Mouse (Mus musculus): Measurements from ENCODE around the gene Pla2g7. TPM values are rescaled to one million over a fixed set of nuclear protein-coding genes. Genes with fewer than 3 reads are reported as not detected.

Pla2g7 gene
- polyA plus RNA-seq, 1 experiment from 2014 or later: 12.0 TPM

- no peaks in the 10 kb centered on the region for H3K36me3 ChIP-seq
- no peak overlapping the region for H3K4me3 ChIP-seq (replicated peaks)
- 78% methylated on average over 2 of the region's 2 CpGs for WGBS
- no peak overlapping the region for H3K27ac ChIP-seq
- H3K27me3 ChIP-seq (replicated peaks): no peaks in the 10 kb centered on the region
- no peaks in the 10 kb centered on the region for H3K9me3 ChIP-seq
- H3K4me1 ChIP-seq: no peaks in the 10 kb centered on the region; the same call in 1 of the 2 replicates
- no peak overlapping the region for H3K9ac ChIP-seq
- no peak for ATAC-seq (ENCODE audit: insufficient read depth, low FRiP score, low read depth)
- no peak overlapping the region for H3K4me2 ChIP-seq
Measured at GRCm38 (mm10) chr17:43587278-43587677, 19.4 kb downstream of the Pla2g7 start.

- Histone ChIP-seq H3K36me3 (no peaks in the 10 kb centered on the region), H3K9me3 (no peaks in the 10 kb centered on the region), H3K9ac (no peak overlapping the region), H3K27me3 (replicated peaks) (no peaks in the 10 kb centered on the region), H3K4me3 (replicated peaks) (no peak overlapping the region), H3K27ac (no peak overlapping the region), H3K4me1 (no peaks in the 10 kb centered on the region), H3K4me2 (no peak overlapping the region)
- no peak for ATAC-seq (ENCODE audit: insufficient read depth, low FRiP score, low read depth)
- WGBS: 83% methylated on average over 6 of the region's 6 CpGs
Measured at GRCm38 (mm10) chr17:43589750-43590149, 21.9 kb downstream of the Pla2g7 start.

GRCm38 (mm10) chr17:43590531-43590930, 22.6 kb downstream of the Pla2g7 start:
- H3K36me3 ChIP-seq: no peaks in the 10 kb centered on the region
- no peaks in the 10 kb centered on the region for H3K4me1 ChIP-seq
- H3K9ac ChIP-seq: no peak overlapping the region
- no peak overlapping the region for H3K4me2 ChIP-seq
- ATAC-seq (ENCODE audit: insufficient read depth, low FRiP score, low read depth): no peak
- no peak overlapping the region for H3K4me3 ChIP-seq (replicated peaks)
- no peak overlapping the region for H3K27ac ChIP-seq
- no peaks in the 10 kb centered on the region for H3K27me3 ChIP-seq (replicated peaks)
- WGBS: 89% methylated on average over 5 of the region's 5 CpGs
- H3K9me3 ChIP-seq: no peaks in the 10 kb centered on the region

- 74% methylated on average over 21 of the region's 21 CpGs for WGBS
- H3K9me3 ChIP-seq: no peaks in the 10 kb centered on the region
- no peaks in the 10 kb centered on the region for H3K4me1 ChIP-seq
Measured at GRCm38 (mm10) chr17:43592296-43593291, 24.7 kb downstream of the Pla2g7 start.

GRCm38 (mm10) chr17:43597742-43598141, 29.8 kb downstream of the Pla2g7 start:
- WGBS: 100% methylated on average over 2 of the region's 2 CpGs
- Histone ChIP-seq H3K4me2 (no peak overlapping the region), H3K27me3 (replicated peaks) (no peaks in the 10 kb centered on the region), H3K9ac (no peak overlapping the region), H3K27ac (no peak overlapping the region), H3K36me3 (no peaks in the 10 kb centered on the region), H3K4me1 (no peaks in the 10 kb centered on the region), H3K4me3 (replicated peaks) (no peak overlapping the region), H3K9me3 (no peaks in the 10 kb centered on the region)
- ATAC-seq (ENCODE audit: insufficient read depth, low FRiP score, low read depth): no peak

More at GRCm38 (mm10) chr17:43592296-43593291, 24.7 kb downstream of the Pla2g7 start:
- ATAC-seq (ENCODE audit: insufficient read depth, low FRiP score, low read depth): no peak
- Histone ChIP-seq H3K4me3 (replicated peaks) (no peak overlapping the region), H3K27me3 (replicated peaks) (no peaks in the 10 kb centered on the region), H3K9ac (no peak overlapping the region), H3K36me3 (no peaks in the 10 kb centered on the region), H3K4me2 (no peak overlapping the region), H3K27ac (no peak overlapping the region)

GRCm38 (mm10) chr17:43598706-43599105, 30.8 kb downstream of the Pla2g7 start:
- Histone ChIP-seq H3K4me3 (replicated peaks) (no peak overlapping the region), H3K27me3 (replicated peaks) (no peaks in the 10 kb centered on the region), H3K4me1 (no peaks in the 10 kb centered on the region), H3K27ac (no peak overlapping the region), H3K9me3 (no peaks in the 10 kb centered on the region), H3K36me3 (no peaks in the 10 kb centered on the region), H3K9ac (no peak overlapping the region), H3K4me2 (no peak overlapping the region)
- WGBS: 49% methylated on average over 4 of the region's 4 CpGs
- no peak for ATAC-seq (ENCODE audit: insufficient read depth, low FRiP score, low read depth)

- H3K4me2 ChIP-seq: no peak overlapping the region
- no peak overlapping the region for H3K27ac ChIP-seq
- ATAC-seq (ENCODE audit: insufficient read depth, low FRiP score, low read depth): no peak
- no peaks in the 10 kb centered on the region for H3K9me3 ChIP-seq
- no peaks in the 10 kb centered on the region for H3K36me3 ChIP-seq
- H3K27me3 ChIP-seq (replicated peaks): no peaks in the 10 kb centered on the region
- H3K4me3 ChIP-seq (replicated peaks): no peak overlapping the region
- 12% methylated on average over 3 of the region's 3 CpGs for WGBS
- H3K9ac ChIP-seq: no peak overlapping the region
- no peaks in the 10 kb centered on the region for H3K4me1 ChIP-seq
Measured at GRCm38 (mm10) chr17:43606704-43607103, 38.8 kb downstream of the Pla2g7 start.

- WGBS: 18% methylated on average over 7 of the region's 7 CpGs
- H3K9ac ChIP-seq: no peak overlapping the region
- H3K27me3 ChIP-seq (replicated peaks): no peaks in the 10 kb centered on the region
- H3K4me2 ChIP-seq: no peak overlapping the region
- no peak for ATAC-seq (ENCODE audit: insufficient read depth, low FRiP score, low read depth)
- H3K27ac ChIP-seq: no peak overlapping the region
- no peaks in the 10 kb centered on the region for H3K9me3 ChIP-seq
- H3K4me1 ChIP-seq: no peaks in the 10 kb centered on the region
- no peak overlapping the region for H3K4me3 ChIP-seq (replicated peaks)
- H3K36me3 ChIP-seq: no peaks in the 10 kb centered on the region
Measured at GRCm38 (mm10) chr17:43611586-43611985, 43.7 kb downstream of the Pla2g7 start.

- H3K4me2 ChIP-seq: no peak overlapping the region
- no peak for ATAC-seq (ENCODE audit: insufficient read depth, low FRiP score, low read depth)
- WGBS: 49% methylated on average over 3 of the region's 3 CpGs
Measured at GRCm38 (mm10) chr17:43612221-43612620, 44.3 kb downstream of the Pla2g7 start.

GRCm38 (mm10) chr17:43619156-43619555, 51.3 kb downstream of the Pla2g7 start:
- Histone ChIP-seq H3K9me3 (no peaks in the 10 kb centered on the region), H3K4me1 (no peaks in the 10 kb centered on the region), H3K9ac (no peak overlapping the region), H3K27me3 (replicated peaks) (no peaks in the 10 kb centered on the region), H3K27ac (no peak overlapping the region), H3K4me2 (no peak overlapping the region), H3K4me3 (replicated peaks) (no peak overlapping the region), H3K36me3 (no peaks in the 10 kb centered on the region)
- 78% methylated on average over 9 of the region's 9 CpGs for WGBS
- ATAC-seq (ENCODE audit: insufficient read depth, low FRiP score, low read depth): no peak

More at GRCm38 (mm10) chr17:43612221-43612620, 44.3 kb downstream of the Pla2g7 start:
- Histone ChIP-seq H3K4me3 (replicated peaks) (no peak overlapping the region), H3K9me3 (no peaks in the 10 kb centered on the region), H3K27ac (no peak overlapping the region), H3K4me1 (no peaks in the 10 kb centered on the region), H3K36me3 (no peaks in the 10 kb centered on the region), H3K27me3 (replicated peaks) (no peaks in the 10 kb centered on the region), H3K9ac (no peak overlapping the region)

GRCm38 (mm10) chr17:43622076-43622475, 54.2 kb downstream of the Pla2g7 start:
- H3K27me3 ChIP-seq (replicated peaks): no peaks in the 10 kb centered on the region
- no peak overlapping the region for H3K4me2 ChIP-seq
- H3K4me1 ChIP-seq: no peaks in the 10 kb centered on the region
- H3K36me3 ChIP-seq: no peaks in the 10 kb centered on the region
- no peak overlapping the region for H3K27ac ChIP-seq
- WGBS: 84% methylated on average over 10 of the region's 10 CpGs
- H3K9me3 ChIP-seq: no peaks in the 10 kb centered on the region
- H3K9ac ChIP-seq: no peak overlapping the region
- H3K4me3 ChIP-seq (replicated peaks): no peak overlapping the region
- ATAC-seq (ENCODE audit: insufficient read depth, low FRiP score, low read depth): no peak

GRCm38 (mm10) chr17:43628246-43628645, 60.3 kb downstream of the Pla2g7 start:
- 90% methylated on average over 10 of the region's 10 CpGs for WGBS
- Histone ChIP-seq H3K9ac (no peak overlapping the region), H3K4me1 (peaks cover 14% of the 10 kb centered on the region), H3K27ac (no peak overlapping the region), H3K36me3 (no peaks in the 10 kb centered on the region), H3K4me2 (no peak overlapping the region), H3K9me3 (no peaks in the 10 kb centered on the region), H3K27me3 (replicated peaks) (peaks cover 33% of the 10 kb centered on the region), H3K4me3 (replicated peaks) (no peak overlapping the region)
- ATAC-seq (ENCODE audit: insufficient read depth, low FRiP score, low read depth): no peak
